Mouse (Mus musculus): Measurements from ENCODE around the gene Tnfrsf4.

Gene Tnfrsf4

DNA sequence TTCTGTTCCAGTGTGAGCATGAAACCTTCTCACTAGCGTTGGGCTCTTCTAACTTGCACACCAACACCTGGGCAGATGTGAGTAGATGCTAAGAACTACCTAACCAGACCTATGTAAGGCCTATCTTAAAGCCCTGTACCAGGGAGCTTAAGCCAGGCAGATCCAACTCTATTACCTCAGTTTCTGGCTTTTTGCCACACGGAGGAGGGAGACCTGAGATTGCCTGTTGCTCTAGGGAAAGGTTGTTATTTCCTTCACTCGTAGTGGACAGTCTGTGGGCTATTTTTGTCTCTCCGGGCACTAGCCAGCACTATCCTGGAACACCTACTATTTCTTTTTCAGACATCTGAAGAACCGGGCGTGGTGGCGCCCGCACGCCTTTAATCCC, 50.9 kb downstream of the Tnfrsf4 start:
- no peak for DNase-seq (ENCODE audit: extremely low read depth, low read depth, low spot score)

DNA sequence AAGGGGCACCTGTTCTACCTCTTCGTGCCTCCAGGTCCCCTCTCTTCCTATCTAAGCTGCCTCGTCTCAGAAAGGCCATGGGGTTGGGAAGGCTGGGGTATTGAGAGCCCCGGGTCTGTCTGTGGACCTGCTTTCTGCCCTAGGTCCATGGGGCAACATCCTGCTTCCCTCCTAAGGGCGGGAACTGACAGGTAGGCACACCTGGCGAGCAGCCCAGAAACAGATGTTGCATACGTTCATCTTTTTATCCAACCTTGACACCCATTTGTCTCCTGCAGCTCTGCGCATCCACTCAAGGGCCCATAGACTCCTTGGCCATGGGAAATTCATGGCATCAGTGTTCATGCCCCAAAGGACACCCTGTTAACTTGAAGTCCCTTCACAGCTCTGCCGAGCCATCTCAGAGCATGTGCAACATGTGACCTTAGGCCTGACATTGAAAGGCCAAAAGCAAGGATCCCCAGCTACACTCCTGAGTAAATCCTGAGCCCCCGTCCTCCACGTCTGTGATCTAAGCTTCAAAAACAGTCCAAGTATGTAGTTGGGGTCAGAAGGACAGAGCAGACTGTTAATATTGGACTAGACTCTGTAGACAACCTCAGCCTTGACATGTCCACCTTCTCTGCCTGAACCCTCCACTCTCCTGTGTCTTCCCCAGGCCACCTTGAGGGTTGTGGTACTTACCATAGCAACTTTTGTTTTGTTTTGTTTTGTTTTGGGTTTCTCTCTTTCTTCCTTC, 51.7 kb downstream of the Tnfrsf4 start:
- no peak for DNase-seq (ENCODE audit: extremely low read depth, low read depth, low spot score)
